Comparison of ENCODE assay signal across 15 mouse cellular contexts in the genomic region with DNA sequence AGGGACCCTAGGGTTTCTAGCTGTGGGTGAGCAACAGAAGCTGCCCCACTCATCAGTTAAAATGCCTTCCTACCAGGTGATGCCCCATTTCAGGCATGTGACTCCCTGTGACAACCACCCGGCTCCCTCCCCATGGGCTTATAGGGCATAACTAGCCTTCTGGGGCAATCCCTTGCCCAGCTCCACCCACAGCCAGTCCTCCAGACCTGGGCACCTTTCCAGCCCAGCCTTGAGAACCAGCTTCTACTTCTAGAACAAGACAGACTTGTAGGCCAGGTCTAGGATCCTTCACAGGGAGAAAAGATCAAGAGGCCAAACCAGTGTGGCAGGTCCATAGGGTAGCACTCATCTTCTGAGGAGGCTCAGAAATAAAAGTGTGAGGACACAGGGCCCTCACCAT. TPM values are rescaled to one million over a fixed set of nuclear protein-coding genes. Genes with fewer than 3 reads are reported as not detected.
DNase-seq lines count a peak whose midpoint lies in the region; ATAC-seq and TF ChIP-seq lines count a peak whose summit lies in the region.
"Had no signal": no experiment of that assay in that cellular context is flagged by ENCODE, and none has a peak within 500 bp of the region (broad histone marks: within the 10 kb centered on the region; RNA-seq: fewer than 3 reads in every experiment).

No protein-coding gene starts in this region.

- H3K36me3 ChIP-seq in kidney, adult 2 months (ENCODE audit: control insufficient read depth, insufficient read depth, low read length): no peaks in the 10 kb centered on the region; the same call in 1 of the 2 replicates
- H3K36me3 ChIP-seq in kidney, embryonic 14.5 days (ENCODE audit: control insufficient read depth, insufficient read depth, low read length): no peaks in the 10 kb centered on the region; the same call in 1 of the 2 replicates
- H3K36me3 ChIP-seq in intestine, postnatal 0 days (ENCODE audit: control insufficient read depth, insufficient read depth): peaks cover 38% of the 10 kb centered on the region; the same call in 1 of the 2 replicates
- H3K36me3 ChIP-seq: embryonic facial prominence, embryonic 13.5 days; hindbrain, embryonic 12.5 days had no signal

- H3K4me2 ChIP-seq in kidney, embryonic 14.5 days (replicated peaks; ENCODE audit: low read depth, low read length): no peak overlapping the region
- no peak overlapping the region for H3K4me2 ChIP-seq in intestine, postnatal 0 days (replicated peaks; ENCODE audit: low read depth)
- H3K4me2 ChIP-seq: embryonic facial prominence, embryonic 13.5 days; hindbrain, embryonic 12.5 days had no signal

- no peak overlapping the region; the same call in 1 of the 2 replicates for H3K27ac ChIP-seq in kidney, adult 2 months (ENCODE audit: insufficient read depth, low read depth, low read length)
- H3K27ac ChIP-seq in kidney, embryonic 14.5 days (ENCODE audit: low read depth, low read length): no peak overlapping the region
- H3K27ac ChIP-seq in intestine, postnatal 0 days (ENCODE audit: low read depth, low read length): no peak overlapping the region; the same call in 1 of the 2 replicates
- H3K27ac ChIP-seq: embryonic facial prominence, embryonic 13.5 days; hindbrain, embryonic 12.5 days; macrophage had no signal

- no peak for ATAC-seq in kidney, embryonic 14.5 days (ENCODE audit: low FRiP score, low TSS enrichment)
- ATAC-seq in intestine, postnatal 0 days: no peak
- ATAC-seq: forebrain, embryonic 16.5 days had no signal

- WGBS in kidney, adult 2 months: 31% methylated on average over 1 of the region's 1 CpGs
- WGBS in kidney, embryonic 14.5 days: 94% methylated on average over 1 of the region's 1 CpGs
- 73% methylated on average over 1 of the region's 1 CpGs for WGBS in intestine, postnatal 0 days

- H3K9ac ChIP-seq in kidney, embryonic 14.5 days (ENCODE audit: low read depth, low read length): no peak overlapping the region
- 0 out of 2 replicates have a peak overlapping the region, but pooled peaks have one; percentile 3 for H3K9ac ChIP-seq in intestine, postnatal 0 days (ENCODE audit: low read depth, low read length)
- H3K9ac ChIP-seq: embryonic facial prominence, embryonic 13.5 days; hindbrain, embryonic 12.5 days had no signal

- no peaks in the 10 kb centered on the region for H3K9me3 ChIP-seq in kidney, embryonic 14.5 days (ENCODE audit: control insufficient read depth, low read length)
- no peaks in the 10 kb centered on the region for H3K9me3 ChIP-seq in intestine, postnatal 0 days (ENCODE audit: control insufficient read depth)
- H3K9me3 ChIP-seq: embryonic facial prominence, embryonic 13.5 days; hindbrain, embryonic 12.5 days had no signal

- no peaks in the 10 kb centered on the region for H3K27me3 ChIP-seq in kidney, adult 2 months (replicated peaks; ENCODE audit: control insufficient read depth, insufficient read depth, low read length)
- H3K27me3 ChIP-seq in kidney, embryonic 14.5 days (ENCODE audit: control insufficient read depth, insufficient read depth, low read length): no peaks in the 10 kb centered on the region
- H3K27me3 ChIP-seq in intestine, postnatal 0 days (replicated peaks; ENCODE audit: control insufficient read depth, insufficient read depth, low read length): no peaks in the 10 kb centered on the region
- H3K27me3 ChIP-seq: embryonic facial prominence, embryonic 13.5 days; hindbrain, embryonic 12.5 days had no signal

- peaks cover 14% of the 10 kb centered on the region for H3K4me1 ChIP-seq in kidney, adult 2 months (ENCODE audit: control insufficient read depth, insufficient read depth, low read length)
- peaks cover 21% of the 10 kb centered on the region; the same call in 1 of the 2 replicates for H3K4me1 ChIP-seq in kidney, embryonic 14.5 days (ENCODE audit: control insufficient read depth, insufficient read depth, low read length)
- peaks cover 25% of the 10 kb centered on the region; the same call in 1 of the 2 replicates for H3K4me1 ChIP-seq in intestine, postnatal 0 days (replicated peaks; ENCODE audit: control insufficient read depth, insufficient read depth, low read length)

- TF ChIP-seq CTCF in kidney, adult 2 months (conservative IDR thresholded peaks at IDR 0.05; ENCODE audit: insufficient read depth, insufficient read length, low read depth, low read length): no peak
- no peak for TF ChIP-seq CTCF in intestine, postnatal 0 days (IDR thresholded peaks at IDR 0.05; ENCODE audit: low read depth)

- peak; percentile 65 for DNase-seq in adrenal gland, postnatal 14 days
- no peak for DNase-seq in adrenal gland, adult 18-20 months (ENCODE audit: low spot score in 2 of 2)
- peak; percentile 92 for DNase-seq in kidney, adult 2 months
- peak; percentile 80 for DNase-seq in lung, postnatal 10 days
- no peak for DNase-seq in cerebellum, postnatal 36 days
- DNase-seq in spleen, postnatal 10 days (ENCODE audit: low spot score in 2 of 2): no peak
- DNase-seq: cerebellum, postnatal 10 days; left cerebral cortex, postnatal 4 days had no signal

- no peak overlapping the region for H3K4me3 ChIP-seq in kidney, adult 2 months (ENCODE audit: insufficient read depth, low read depth, low read length)
- no peak overlapping the region for H3K4me3 ChIP-seq in kidney, embryonic 14.5 days (ENCODE audit: low read length)
- no peak overlapping the region for H3K4me3 ChIP-seq in intestine, postnatal 0 days (ENCODE audit: low read depth, low read length)
- H3K4me3 ChIP-seq: embryonic facial prominence, embryonic 13.5 days; hindbrain, embryonic 12.5 days had no signal

- no peak for TF ChIP-seq POLR2A in kidney, adult 2 months (IDR thresholded peaks at IDR 0.05; ENCODE audit: low read depth, low read length)

RNA-seq across cellular contexts. Expression of gene 2200002D01Rik, which starts 9.1 kb away (rescaled TPM):
- 2.4 and 2.7 TPM in 2 replicates for total RNA-seq in adrenal gland, postnatal 14 days (2021)
- 1 to 10 TPM; 1.8 to 2.8 TPM for total RNA-seq in adrenal gland, adult 18-20 months (2021)
- polyA plus RNA-seq in kidney, adult 2 months (2012; rRNA removed): 4.6 and 7.2 TPM in 2 replicates
- polyA plus RNA-seq in kidney, embryonic 14.5 days (2014; fragmentation: Nextera tagmentation; extraction: Ambion mirVana): 5.2 and 8.3 TPM in 2 replicates
- 836 and 862 TPM in 2 replicates for polyA plus RNA-seq in intestine, postnatal 0 days (2015; fragmentation: Nextera tagmentation; extraction: Ambion mirVana)
- total RNA-seq: layer of hippocampus, adult 18-20 months had no signal
- polyA plus RNA-seq: macrophage had no signal

RNA-seq across cellular contexts. Expression of gene Yif1b, which starts 19.2 kb away (rescaled TPM):
- 77.1 and 81.0 TPM in 2 replicates for total RNA-seq in adrenal gland, postnatal 14 days (2021)
- total RNA-seq in adrenal gland, adult 18-20 months (2021): 10 to 100 TPM; 45.5 to 64.9 TPM
- 179 and 207 TPM in 2 replicates for polyA plus RNA-seq in kidney, adult 2 months (2012; rRNA removed)
- polyA plus RNA-seq in kidney, embryonic 14.5 days (2014; fragmentation: Nextera tagmentation; extraction: Ambion mirVana): 120 and 132 TPM in 2 replicates
- polyA plus RNA-seq in intestine, postnatal 0 days (2015; fragmentation: Nextera tagmentation; extraction: Ambion mirVana): 40.6 and 41.7 TPM in 2 replicates

RNA-seq across cellular contexts. Expression of gene Spint2, which starts 24.3 kb away (rescaled TPM):
- total RNA-seq in adrenal gland, postnatal 14 days (2021): 29.0 and 31.5 TPM in 2 replicates
- total RNA-seq in adrenal gland, adult 18-20 months (2021): 10 to 100 TPM; 48.4 to 83.8 TPM
- 421 and 474 TPM in 2 replicates for polyA plus RNA-seq in kidney, adult 2 months (2012; rRNA removed)
- 198 and 239 TPM in 2 replicates for polyA plus RNA-seq in kidney, embryonic 14.5 days (2014; fragmentation: Nextera tagmentation; extraction: Ambion mirVana)
- 685 and 722 TPM in 2 replicates for polyA plus RNA-seq in intestine, postnatal 0 days (2015; fragmentation: Nextera tagmentation; extraction: Ambion mirVana)

RNA-seq across cellular contexts. Expression of gene Kcnk6, which starts 25.1 kb away (rescaled TPM):
- total RNA-seq in adrenal gland, postnatal 14 days (2021): 3.0 and 4.1 TPM in 2 replicates
- 1 to 10 TPM; 1.7 to 2.6 TPM for total RNA-seq in adrenal gland, adult 18-20 months (2021)
- 4.4 and 5.6 TPM in 2 replicates for polyA plus RNA-seq in kidney, adult 2 months (2012; rRNA removed)
- polyA plus RNA-seq in kidney, embryonic 14.5 days (2014; fragmentation: Nextera tagmentation; extraction: Ambion mirVana): 0.62 and 1.0 TPM in 2 replicates
- polyA plus RNA-seq in intestine, postnatal 0 days (2015; fragmentation: Nextera tagmentation; extraction: Ambion mirVana): 1.5 and 1.8 TPM in 2 replicates

RNA-seq across cellular contexts. Expression of gene Ppp1r14a, which starts 31.7 kb away (rescaled TPM):
- total RNA-seq in adrenal gland, postnatal 14 days (2021): 10.9 and 12.4 TPM in 2 replicates
- 1 to 10 TPM; 4.8 TPM for total RNA-seq in adrenal gland, adult 18-20 months (2021)
- polyA plus RNA-seq in kidney, adult 2 months (2012; rRNA removed): 12.3 and 16.1 TPM in 2 replicates
- polyA plus RNA-seq in kidney, embryonic 14.5 days (2014; fragmentation: Nextera tagmentation; extraction: Ambion mirVana): 19.3 and 27.7 TPM in 2 replicates
- polyA plus RNA-seq in intestine, postnatal 0 days (2015; fragmentation: Nextera tagmentation; extraction: Ambion mirVana): 35.2 and 37.0 TPM in 2 replicates
- polyA plus RNA-seq: macrophage had no signal

Comparison
In these comparisons a context has a peak if more than half of its experiments do, and no peak if none do; other contexts are left out.
1. DNase-seq: peak in adrenal gland, postnatal 14 days (single experiment), kidney, adult 2 months (single experiment) and lung, postnatal 10 days (single experiment); none in adrenal gland, adult 18-20 months (0 of 2), cerebellum, postnatal 36 days (0 of 2) and spleen, postnatal 10 days (0 of 2).
2. RNA of gene 2200002D01Rik, which starts 9.1 kb away (polyA plus RNA-seq): 836 to 862 TPM in intestine, postnatal 0 days; 5.2 to 8.3 TPM in kidney, embryonic 14.5 days and 4.6 to 7.2 TPM in kidney, adult 2 months; every median in the first group is over 10 times any median in the second.